Mouse (Mus musculus): Measurements from ENCODE around the gene Inpp4b.
A peak's percentile ranks its signal among the peaks of the same experiment; 100 is the strongest.
"Not testable (repeated sequence)": the region's sequence is repeated elsewhere in the genome, so short reads cannot be mapped to it uniquely, and the experiment has no call there.

Inpp4b gene

GRCm38 (mm10) chr8:81779440-81779839, 437.1 kb downstream of the Inpp4b start:
- DNase-seq (ENCODE audit: low spot score): no peak

GRCm38 (mm10) chr8:81780166-81780565, 437.8 kb downstream of the Inpp4b start:
- no peak for DNase-seq (ENCODE audit: low spot score)

- DNase-seq (ENCODE audit: low spot score): no peak
Observed at GRCm38 (mm10) chr8:81780921-81781675, 438.7 kb downstream of the Inpp4b start.

- DNase-seq (ENCODE audit: low spot score): no peak
Observed at GRCm38 (mm10) chr8:81782781-81783180, 440.4 kb downstream of the Inpp4b start.

- DNase-seq (ENCODE audit: low spot score): no peak
Observed at GRCm38 (mm10) chr8:81784775-81785174, 442.4 kb downstream of the Inpp4b start.

GRCm38 (mm10) chr8:81788498-81788897, 446.1 kb downstream of the Inpp4b start:
- DNase-seq (ENCODE audit: low spot score): no peak

GRCm38 (mm10) chr8:81792649-81793048, 450.3 kb downstream of the Inpp4b start:
- no peak for DNase-seq (ENCODE audit: low spot score)

GRCm38 (mm10) chr8:81798501-81798900, 456.1 kb downstream of the Inpp4b start:
- no peak for DNase-seq (ENCODE audit: low spot score)

GRCm38 (mm10) chr8:81800792-81801191, 458.4 kb downstream of the Inpp4b start:
- no peak for DNase-seq (ENCODE audit: low spot score)

- peak; percentile 89 for DNase-seq (ENCODE audit: low spot score)
Observed at GRCm38 (mm10) chr8:81806797-81807196, 464.4 kb downstream of the Inpp4b start.

GRCm38 (mm10) chr8:81807578-81807977, 465.2 kb downstream of the Inpp4b start:
- DNase-seq (ENCODE audit: low spot score): no peak

- DNase-seq (ENCODE audit: low spot score): no peak
Observed at GRCm38 (mm10) chr8:81808406-81808805, 466.1 kb downstream of the Inpp4b start.

- DNase-seq (ENCODE audit: low spot score): not testable (repeated sequence)
Observed at GRCm38 (mm10) chr8:81809414-81809813, 467.1 kb downstream of the Inpp4b start.

- peak; percentile 37 for DNase-seq (ENCODE audit: low spot score)
Observed at GRCm38 (mm10) chr8:81812051-81812751, 469.8 kb downstream of the Inpp4b start.

- no peak for DNase-seq (ENCODE audit: low spot score)
Observed at GRCm38 (mm10) chr8:81814742-81815141, 472.4 kb downstream of the Inpp4b start.

GRCm38 (mm10) chr8:81815551-81815950, 473.2 kb downstream of the Inpp4b start:
- no peak for DNase-seq (ENCODE audit: low spot score)

- DNase-seq (ENCODE audit: low spot score): no peak
Observed at GRCm38 (mm10) chr8:81823121-81823520, 480.8 kb downstream of the Inpp4b start.

GRCm38 (mm10) chr8:81824975-81825374, 482.6 kb downstream of the Inpp4b start:
- DNase-seq (ENCODE audit: low spot score): no peak

GRCm38 (mm10) chr8:81826406-81826805, 484.1 kb downstream of the Inpp4b start:
- DNase-seq (ENCODE audit: low spot score): no peak

- no peak for DNase-seq (ENCODE audit: low spot score)
Observed at GRCm38 (mm10) chr8:81827306-81827913, 485.1 kb downstream of the Inpp4b start.

- no peak for DNase-seq (ENCODE audit: low spot score)
Observed at GRCm38 (mm10) chr8:81831430-81831829, 489.1 kb downstream of the Inpp4b start.

- DNase-seq (ENCODE audit: low spot score): no peak
Observed at GRCm38 (mm10) chr8:81833852-81834251, 491.5 kb downstream of the Inpp4b start.

GRCm38 (mm10) chr8:81840512-81840911, 498.2 kb downstream of the Inpp4b start:
- DNase-seq (ENCODE audit: low spot score): no peak

Data from retina, embryonic 14.5 days (tissue).